Mouse (Mus musculus) ES-Bruce4 (cell line): Measurements from ENCODE around the gene Exoc3l. TPM values are rescaled to one million over a fixed set of nuclear protein-coding genes. Genes with fewer than 3 reads are reported as not detected.

Experiments
- H3K27ac ChIP-seq: 2 replicates; pipeline ENCODE4 v1.5.1; 2012; ENCODE audit warnings: low read length, inconsistent platforms; ENCODE audit not compliant: insufficient read depth
- H3K27me3 ChIP-seq: 2 replicates; pipeline ENCODE4 v1.6.1; 2012; ENCODE audit warnings: mild to moderate bottlenecking, low read length, inconsistent platforms; ENCODE audit not compliant: control insufficient read depth, poor library complexity, insufficient read depth, severe bottlenecking
- H3K36me3 ChIP-seq: 2 replicates; pipeline ENCODE4 v1.6.1; 2012; ENCODE audit warnings: inconsistent platforms, mild to moderate bottlenecking, low read length, moderate library complexity; ENCODE audit not compliant: control insufficient read depth, poor library complexity, insufficient read depth, severe bottlenecking
- H3K4me1 ChIP-seq: one replicate; pipeline ENCODE4 v1.8.1; 2011; ENCODE audit warnings: low read length; ENCODE audit not compliant: control insufficient read depth, insufficient read depth
- H3K4me3 ChIP-seq: 2 replicates; pipeline ENCODE4 v1.5.1; 2011; ENCODE audit warnings: low read depth, mild to moderate bottlenecking, low read length
- H3K9ac ChIP-seq: 2 replicates; pipeline ENCODE4 v1.6.1; 2012; ENCODE audit warnings: low read depth, mild to moderate bottlenecking, inconsistent platforms; ENCODE audit not compliant: poor library complexity, severe bottlenecking
- H3K9me3 ChIP-seq: replicated peaks from 2 replicates; pipeline ENCODE4 v1.6.1; 2012; ENCODE audit warnings: mild to moderate bottlenecking, low read length, inconsistent platforms; ENCODE audit not compliant: control insufficient read depth, poor library complexity, insufficient read depth, severe bottlenecking
- CTCF ChIP-seq: IDR thresholded peaks from one replicate; pipeline ENCODE4 v1.8.1; 2011; ENCODE audit warnings: low read depth, low read length
- EP300 ChIP-seq: IDR thresholded peaks from 2 replicates; pipeline ENCODE4 v1.6.1; 2011; ENCODE audit warnings: low read depth, low read length; ENCODE audit not compliant: insufficient read depth
- POLR2A ChIP-seq: IDR thresholded peaks from one replicate; pipeline ENCODE4 v1.8.1; 2011; ENCODE audit warnings: low read length; ENCODE audit not compliant: insufficient read depth
- polyA plus RNA-seq: library from polyadenylated mRNA; stranded (reverse); fragments of >200 nt; gene quantifications from 2 replicates; pipeline ENCODE4 v1.2.4, GENCODE M21; 2011; ENCODE audit warnings: low read depth; ENCODE audit not compliant: missing spikeins, insufficient read depth, insufficient read length

The Exoc3l gene
- polyA plus RNA-seq, 1 experiment, result 2.3 TPM

- Histone ChIP-seq H3K27me3 (no peaks in the 10 kb centered on the region), H3K9me3 (no peaks in the 10 kb centered on the region), H3K4me1 (no peaks in the 10 kb centered on the region), H3K4me3 (no peak overlapping the region), H3K36me3 (0 out of 2 replicates have a peak, but pooled peaks cover 6% of the 10 kb centered on the region), H3K27ac (no peak overlapping the region), H3K9ac (no peak overlapping the region)
- TF ChIP-seq EP300 (no peak), CTCF (no peak), POLR2A (no peak)
Measured at GRCm38 (mm10) chr8:105310118-105310517, 14.2 kb upstream of the Exoc3l start.

- Histone ChIP-seq H3K9ac (no peak overlapping the region), H3K4me3 (no peak overlapping the region), H3K27me3 (no peaks in the 10 kb centered on the region), H3K4me1 (peaks cover 3% of the 10 kb centered on the region), H3K27ac (no peak overlapping the region), H3K36me3 (peaks cover 10% of the 10 kb centered on the region), H3K9me3 (no peaks in the 10 kb centered on the region)
- TF ChIP-seq EP300 (no peak), CTCF (no peak), POLR2A (no peak)
Measured at GRCm38 (mm10) chr8:105309142-105309847, 13.4 kb upstream of the Exoc3l start.

- Histone ChIP-seq H3K4me3 (no peak overlapping the region), H3K36me3 (peaks cover 18% of the 10 kb centered on the region), H3K9ac (no peak overlapping the region), H3K4me1 (peaks cover 3% of the 10 kb centered on the region), H3K27ac (no peak overlapping the region), H3K9me3 (no peaks in the 10 kb centered on the region), H3K27me3 (no peaks in the 10 kb centered on the region)
- no peak for TF ChIP-seq CTCF
- TF ChIP-seq EP300, result no peak
- TF ChIP-seq POLR2A, result no peak
Measured at GRCm38 (mm10) chr8:105308428-105308827, 12.5 kb upstream of the Exoc3l start.

GRCm38 (mm10) chr8:105307670-105308069 is 11.8 kb upstream of the Exoc3l start:
- H3K9me3 ChIP-seq, result no peaks in the 10 kb centered on the region
- no peak overlapping the region for H3K4me3 ChIP-seq
- peaks cover 3% of the 10 kb centered on the region for H3K4me1 ChIP-seq
- no peak overlapping the region for H3K27ac ChIP-seq
- no peaks in the 10 kb centered on the region for H3K27me3 ChIP-seq
- H3K9ac ChIP-seq, result no peak overlapping the region
- peaks cover 24% of the 10 kb centered on the region for H3K36me3 ChIP-seq
- no peak for TF ChIP-seq POLR2A
- no peak for TF ChIP-seq CTCF
- TF ChIP-seq EP300, result no peak

GRCm38 (mm10) chr8:105306146-105306691 is 10.3 kb upstream of the Exoc3l start:
- no peak for TF ChIP-seq POLR2A
- TF ChIP-seq CTCF, result no peak
- no peak for TF ChIP-seq EP300
- H3K27ac ChIP-seq, result peak overlapping the region; percentile 49
- H3K9ac ChIP-seq, result peak overlapping the region; percentile 62
- no peaks in the 10 kb centered on the region for H3K27me3 ChIP-seq
- H3K4me1 ChIP-seq, result peaks cover 3% of the 10 kb centered on the region
- H3K9me3 ChIP-seq, result no peaks in the 10 kb centered on the region
- peaks cover 36% of the 10 kb centered on the region for H3K36me3 ChIP-seq
- H3K4me3 ChIP-seq, result peak overlapping the region; percentile 78
